Mouse (Mus musculus) heart, embryonic 16.5 days (tissue): ENCODE results near the gene Commd1. TPM values are rescaled to one million over a fixed set of nuclear protein-coding genes. Genes with fewer than 3 reads are reported as not detected.

ENCODE experiments used
- ATAC-seq: fragments of 200-750 bp; cut with Nextera tagmentation; replicated peaks from 2 replicates; pipeline ENCODE4 v1.8.0; 2017; ENCODE audit warnings: moderate number of reproducible peaks; ENCODE audit not compliant: insufficient read depth, low FRiP score; ENCODE audit errors: extremely low read depth
- H3K27ac ChIP-seq: fragments of 300-500 bp; sonication (generic); 2 replicates; pipeline ENCODE4 v1.5.1; 2014; ENCODE audit warnings: mild to moderate bottlenecking, low read length, control low read depth, moderate library complexity
- H3K27me3 ChIP-seq: fragments of 300-500 bp; sonication (generic); 2 replicates; pipeline ENCODE4 v1.6.1; 2014; ENCODE audit warnings: low read length, mixed read lengths; ENCODE audit not compliant: control insufficient read depth, insufficient read depth
- H3K36me3 ChIP-seq: fragments of 300-500 bp; sonication (generic); 2 replicates; pipeline ENCODE4 v1.6.1; 2014; ENCODE audit not compliant: control insufficient read depth, insufficient read depth
- H3K4me1 ChIP-seq: fragments of 300-500 bp; sonication (generic); 2 replicates; pipeline ENCODE4 v1.6.1; 2014; ENCODE audit warnings: low read length, mixed read lengths; ENCODE audit not compliant: control insufficient read depth, insufficient read depth
- H3K4me2 ChIP-seq: fragments of 300-500 bp; sonication (generic); 2 replicates; pipeline ENCODE4 v1.6.1; 2014; ENCODE audit warnings: low read depth, mild to moderate bottlenecking, control low read depth, low read length
- H3K4me3 ChIP-seq: fragments of 300-500 bp; sonication (generic); 2 replicates; pipeline ENCODE4 v1.5.1; 2014; ENCODE audit warnings: mild to moderate bottlenecking, control low read depth, low read length
- H3K9ac ChIP-seq: fragments of 300-500 bp; sonication (generic); 2 replicates; pipeline ENCODE4 v1.6.1; 2014; ENCODE audit warnings: low read length, control low read depth
- H3K9me3 ChIP-seq: fragments of 300-500 bp; sonication (generic); replicated peaks from 2 replicates; pipeline ENCODE4 v1.6.1; 2016; ENCODE audit warnings: low read length; ENCODE audit not compliant: control insufficient read depth
- WGBS: fragments of 180-500 bp; shearing (Covaris S2); extraction: QIAGEN DNeasy Blood & Tissue Kit; methylation state at CpG from one replicate; pipeline ENCODE4 v1.1.7; 2014; 5-methylcytosine and 5-hydroxymethylcytosine counted together
- polyA plus RNA-seq: library from polyadenylated mRNA; unstranded; fragments of >200 nt; fragmentation: Nextera tagmentation; extraction: Ambion mirVana; gene quantifications from 2 replicates; pipeline ENCODE4 v1.2.1, GENCODE M21; 2015

Commd1 gene
- polyA plus RNA-seq, 1 experiment from 2014 or later, result 350 TPM

DNA sequence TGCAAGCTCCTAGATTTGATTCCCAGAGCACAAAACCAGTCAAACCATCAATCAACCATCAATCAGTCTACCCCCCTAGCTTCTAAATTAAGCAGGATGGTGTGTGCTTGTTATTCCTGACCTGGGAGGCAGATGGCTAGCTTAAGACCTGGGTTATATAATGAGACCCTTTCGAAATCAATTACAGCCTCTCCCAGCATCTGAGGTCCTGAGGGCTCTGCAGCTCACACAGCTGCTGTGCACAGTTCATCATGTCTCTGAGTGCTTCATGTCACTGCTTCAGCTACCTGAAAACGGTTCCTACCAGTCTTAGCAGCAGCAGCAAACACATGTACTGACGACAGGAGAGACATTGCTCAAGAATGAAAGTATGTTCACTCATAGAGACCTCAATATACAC lies 89.1 kb downstream of the Commd1 start:
- Histone ChIP-seq H3K4me3 (no peak overlapping the region), H3K9me3 (no peaks in the 10 kb centered on the region), H3K27ac (no peak overlapping the region), H3K27me3 (no peaks in the 10 kb centered on the region), H3K4me1 (no peaks in the 10 kb centered on the region), H3K4me2 (no peak overlapping the region), H3K36me3 (no peaks in the 10 kb centered on the region), H3K9ac (no peak overlapping the region)
- 67% methylated on average over 3 of the region's 3 CpGs for WGBS
- ATAC-seq, result no peak

DNA sequence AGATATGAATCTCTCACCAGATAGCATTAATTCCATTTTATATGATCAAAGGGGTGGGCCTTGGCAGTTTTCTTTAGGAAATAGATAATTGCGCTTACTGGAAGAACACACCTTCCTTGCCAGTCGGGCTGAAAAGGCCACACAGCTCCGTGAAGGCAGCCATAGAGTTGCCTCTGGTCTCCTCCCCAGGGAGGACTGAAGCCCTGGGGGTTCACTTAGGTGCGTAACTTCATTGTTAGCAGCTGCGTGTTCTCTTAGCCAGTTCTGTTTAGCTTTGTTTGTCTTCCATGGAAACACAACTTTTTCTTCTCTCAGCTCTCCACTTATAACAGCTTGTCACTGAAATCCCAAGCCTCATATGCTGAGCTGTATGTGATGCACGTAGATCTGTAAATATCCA lies 89.7 kb downstream of the Commd1 start:
- Histone ChIP-seq H3K4me3 (no peak overlapping the region), H3K9ac (no peak overlapping the region), H3K27me3 (no peaks in the 10 kb centered on the region), H3K36me3 (no peaks in the 10 kb centered on the region), H3K4me2 (no peak overlapping the region), H3K9me3 (no peaks in the 10 kb centered on the region), H3K4me1 (no peaks in the 10 kb centered on the region), H3K27ac (no peak overlapping the region)
- no peak for ATAC-seq
- WGBS, result 79% methylated on average over 6 of the region's 6 CpGs

DNA sequence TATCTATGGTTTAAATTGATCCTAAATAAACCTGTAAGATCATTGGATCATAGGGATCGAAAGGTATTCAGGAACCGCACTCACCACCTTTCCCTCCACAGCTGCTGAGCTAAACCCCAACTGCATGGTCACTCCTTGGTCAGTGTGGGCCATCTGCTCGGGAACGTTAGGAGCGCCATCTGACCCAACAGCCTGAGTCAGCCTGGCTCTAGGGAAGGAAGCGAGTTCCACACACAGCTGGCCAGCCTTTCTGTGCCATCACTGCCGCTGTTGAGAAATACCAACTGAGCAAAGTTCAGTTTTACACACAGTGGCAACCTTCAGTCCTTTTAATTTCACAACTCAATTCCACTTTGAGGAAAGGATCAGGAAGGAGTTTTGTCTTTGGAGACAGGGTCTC lies 90.3 kb downstream of the Commd1 start:
- H3K4me3 ChIP-seq, result no peak overlapping the region
- 84% methylated on average over 7 of the region's 7 CpGs for WGBS
- H3K36me3 ChIP-seq, result no peaks in the 10 kb centered on the region
- no peak overlapping the region for H3K9ac ChIP-seq
- H3K27me3 ChIP-seq, result no peaks in the 10 kb centered on the region
- no peaks in the 10 kb centered on the region for H3K4me1 ChIP-seq
- H3K27ac ChIP-seq, result no peak overlapping the region
- ATAC-seq, result no peak
- no peak overlapping the region for H3K4me2 ChIP-seq
- H3K9me3 ChIP-seq, result no peaks in the 10 kb centered on the region

DNA sequence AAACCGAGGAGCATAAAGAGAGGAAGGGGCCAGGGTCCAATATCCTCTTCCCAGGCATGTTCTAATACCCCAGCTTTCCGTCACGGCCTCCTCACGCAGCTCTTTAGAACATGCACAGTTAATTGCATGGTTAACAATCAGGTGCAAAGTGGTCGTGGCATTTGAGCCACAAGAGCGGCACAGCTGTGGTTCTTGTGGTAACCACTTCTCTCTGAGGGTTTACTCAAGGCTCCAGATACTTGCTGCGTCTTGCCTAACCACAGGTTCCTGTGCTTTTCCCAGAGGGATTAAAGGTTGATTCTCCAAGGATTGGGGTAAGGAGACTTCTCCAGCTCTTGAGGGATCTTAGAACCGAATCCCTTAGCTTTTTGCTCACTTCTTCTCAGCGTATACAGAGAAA lies 90.9 kb downstream of the Commd1 start:
- Histone ChIP-seq H3K4me1 (no peaks in the 10 kb centered on the region), H3K9ac (no peak overlapping the region), H3K4me3 (no peak overlapping the region), H3K27me3 (no peaks in the 10 kb centered on the region), H3K36me3 (no peaks in the 10 kb centered on the region), H3K4me2 (no peak overlapping the region), H3K9me3 (no peaks in the 10 kb centered on the region), H3K27ac (no peak overlapping the region)
- ATAC-seq, result no peak
- WGBS, result 68% methylated on average over 9 of the region's 9 CpGs

DNA sequence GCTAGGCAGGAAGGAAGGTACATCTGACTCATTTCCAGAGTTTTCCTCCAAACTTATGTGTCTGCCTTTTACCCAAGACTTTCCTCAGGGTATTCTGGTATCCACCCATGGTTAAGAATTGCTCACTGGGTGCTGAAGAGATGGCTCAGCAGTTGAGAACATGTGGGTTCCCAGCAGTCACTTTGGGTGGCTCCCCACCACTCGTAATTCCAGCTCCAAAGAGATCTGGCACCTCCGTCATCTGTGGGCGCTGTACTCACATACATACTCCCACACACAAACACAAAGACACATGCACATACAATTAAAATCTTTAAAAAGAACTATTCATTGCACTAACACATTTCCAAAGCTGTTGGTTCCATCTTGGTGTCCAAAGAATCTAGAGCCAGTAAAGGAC lies 93.0 kb downstream of the Commd1 start:
- H3K9ac ChIP-seq, result no peak overlapping the region
- H3K27ac ChIP-seq, result no peak overlapping the region
- 87% methylated on average over 3 of the region's 3 CpGs for WGBS
- H3K9me3 ChIP-seq, result no peaks in the 10 kb centered on the region
- ATAC-seq, result no peak
- H3K36me3 ChIP-seq, result no peaks in the 10 kb centered on the region
- H3K27me3 ChIP-seq, result no peaks in the 10 kb centered on the region
- H3K4me2 ChIP-seq, result no peak overlapping the region
- no peaks in the 10 kb centered on the region for H3K4me1 ChIP-seq
- H3K4me3 ChIP-seq, result no peak overlapping the region

DNA sequence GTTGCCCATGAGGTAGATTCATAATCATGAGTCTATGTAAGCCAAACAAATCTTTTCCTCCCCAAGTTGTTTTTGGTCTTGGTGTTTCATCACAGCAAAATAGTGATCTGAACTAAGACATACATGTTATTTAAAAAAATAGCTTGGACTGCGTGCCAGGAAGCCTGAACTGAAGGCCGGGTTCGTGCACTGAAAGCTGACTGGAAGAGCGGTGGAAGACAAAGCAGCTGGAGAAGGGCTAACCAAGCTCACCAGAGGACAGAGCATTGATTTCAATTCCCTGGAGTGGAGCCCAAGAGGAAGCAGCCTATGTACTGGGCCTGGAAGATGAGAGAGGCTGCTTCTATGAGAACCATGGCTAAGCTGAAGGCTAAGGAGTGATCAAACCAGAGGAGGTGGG lies 95.2 kb downstream of the Commd1 start:
- no peaks in the 10 kb centered on the region for H3K4me1 ChIP-seq
- ATAC-seq, result no peak
- H3K9me3 ChIP-seq, result no peaks in the 10 kb centered on the region
- H3K36me3 ChIP-seq, result no peaks in the 10 kb centered on the region
- H3K9ac ChIP-seq, result no peak overlapping the region
- H3K4me3 ChIP-seq, result no peak overlapping the region
- H3K27ac ChIP-seq, result no peak overlapping the region
- no peaks in the 10 kb centered on the region for H3K27me3 ChIP-seq
- no peak overlapping the region for H3K4me2 ChIP-seq
- WGBS, result 83% methylated on average over 4 of the region's 4 CpGs

DNA sequence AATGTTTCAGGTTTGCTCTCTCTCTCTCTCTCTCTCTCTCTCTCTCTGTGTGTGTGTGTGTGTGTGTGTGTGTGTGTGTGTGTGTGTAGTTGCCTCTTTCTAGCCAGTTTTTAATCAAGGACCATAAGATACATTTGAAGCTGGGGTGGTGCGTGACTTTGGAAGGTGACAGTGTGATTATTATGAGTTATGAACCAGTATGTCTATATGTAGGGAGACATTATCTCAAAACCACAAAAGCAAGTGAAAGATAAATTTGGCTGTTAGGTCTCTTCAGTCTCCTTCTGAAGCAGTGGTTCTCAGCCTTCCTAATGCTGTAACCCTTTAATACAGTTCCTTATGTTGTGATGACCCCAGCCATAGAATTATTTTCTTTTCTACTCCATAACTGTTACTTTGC lies 96.8 kb downstream of the Commd1 start:
- H3K36me3 ChIP-seq, result no peaks in the 10 kb centered on the region
- WGBS, result 95% methylated on average over 1 of the region's 1 CpGs
- H3K9me3 ChIP-seq, result no peaks in the 10 kb centered on the region
- H3K4me2 ChIP-seq, result no peak overlapping the region
- H3K4me3 ChIP-seq, result no peak overlapping the region
- H3K27ac ChIP-seq, result no peak overlapping the region
- no peak for ATAC-seq
- no peaks in the 10 kb centered on the region for H3K4me1 ChIP-seq
- H3K27me3 ChIP-seq, result no peaks in the 10 kb centered on the region
- no peak overlapping the region for H3K9ac ChIP-seq

DNA sequence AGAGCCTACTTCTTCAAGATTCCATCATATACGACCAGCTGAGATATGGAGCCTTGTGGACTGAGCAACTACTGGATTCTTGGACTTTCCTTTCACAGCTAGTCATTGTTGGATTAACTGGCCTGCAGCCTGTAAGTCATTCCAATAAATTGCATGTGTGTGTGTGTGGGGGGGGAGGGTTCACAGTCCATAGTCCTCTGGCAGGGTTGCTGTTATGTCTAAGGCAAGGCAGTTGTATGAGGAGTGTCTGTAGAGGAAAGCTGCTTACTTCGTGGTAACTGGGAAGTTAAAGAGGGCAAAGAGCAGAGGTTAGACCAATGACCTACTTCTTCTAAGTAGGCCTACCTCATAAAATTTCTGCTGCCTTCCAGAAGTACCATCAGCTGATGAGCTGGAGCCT lies 98.5 kb downstream of the Commd1 start:
- Histone ChIP-seq H3K27ac (no peak overlapping the region), H3K9me3 (no peaks in the 10 kb centered on the region), H3K36me3 (no peaks in the 10 kb centered on the region), H3K4me2 (no peak overlapping the region), H3K4me3 (no peak overlapping the region), H3K4me1 (no peaks in the 10 kb centered on the region), H3K27me3 (no peaks in the 10 kb centered on the region), H3K9ac (no peak overlapping the region)
- WGBS, result 77% methylated on average over 2 of the region's 2 CpGs
- no peak for ATAC-seq

DNA sequence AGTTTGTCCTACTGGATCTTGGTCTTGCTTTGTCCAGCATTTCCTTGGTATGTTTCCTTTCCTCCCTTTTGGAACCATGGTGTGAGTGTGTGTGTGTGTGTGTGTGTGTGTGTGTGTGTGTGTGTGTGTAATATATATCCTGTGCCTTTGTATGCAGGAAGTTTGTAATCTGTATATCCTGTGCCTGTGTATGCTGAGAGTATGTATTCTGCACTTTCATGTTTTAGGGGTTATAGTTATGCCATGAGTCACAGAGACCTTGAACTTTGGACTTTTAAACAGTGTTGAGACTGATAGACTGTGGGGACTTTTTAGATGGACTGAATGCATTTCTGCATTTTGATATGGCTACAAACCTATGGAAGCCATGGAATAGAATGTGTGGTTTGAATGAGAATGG lies 99.3 kb downstream of the Commd1 start:
- no peaks in the 10 kb centered on the region for H3K9me3 ChIP-seq
- no peak for ATAC-seq
- no peaks in the 10 kb centered on the region for H3K4me1 ChIP-seq

More for the DNA sequence above, 99.3 kb downstream of the Commd1 start:
- Histone ChIP-seq H3K36me3 (no peaks in the 10 kb centered on the region), H3K27ac (no peak overlapping the region), H3K4me2 (no peak overlapping the region), H3K4me3 (no peak overlapping the region), H3K9ac (no peak overlapping the region), H3K27me3 (no peaks in the 10 kb centered on the region)
